Mouse (Mus musculus) liver, embryonic 16.5 days (tissue): Measurements from ENCODE around the gene Vwa2. TPM values are rescaled to one million over a fixed set of nuclear protein-coding genes. Genes with fewer than 3 reads are reported as not detected.

ENCODE experiments used
- ATAC-seq: fragments of 200-750 bp; cut with Nextera tagmentation; 2 replicates; pipeline ENCODE4 v1.8.0; 2017; ENCODE audit warnings: low read depth, mild to moderate bottlenecking, moderate number of reproducible peaks, moderate library complexity
- H3K27ac ChIP-seq: fragments of 300-500 bp; sonication (generic); 2 replicates; pipeline ENCODE4 v1.5.1; 2014; ENCODE audit warnings: mild to moderate bottlenecking, low read length
- H3K27me3 ChIP-seq: fragments of 300-500 bp; sonication (generic); 2 replicates; pipeline ENCODE4 v1.6.1; 2014; ENCODE audit warnings: low read depth, low read length, mixed read lengths; ENCODE audit not compliant: control insufficient read depth, insufficient read depth
- H3K36me3 ChIP-seq: fragments of 300-500 bp; sonication (generic); 2 replicates; pipeline ENCODE4 v1.6.1; 2014; ENCODE audit warnings: mild to moderate bottlenecking; ENCODE audit not compliant: control insufficient read depth, insufficient read depth
- H3K4me1 ChIP-seq: fragments of 300-500 bp; sonication (generic); 2 replicates; pipeline ENCODE4 v1.6.1; 2014; ENCODE audit warnings: low read depth, low read length, mixed read lengths; ENCODE audit not compliant: control insufficient read depth
- H3K4me2 ChIP-seq: fragments of 300-500 bp; sonication (generic); 2 replicates; pipeline ENCODE4 v1.6.1; 2014; ENCODE audit warnings: low read depth, low read length, mixed read lengths
- H3K4me3 ChIP-seq: fragments of 300-500 bp; sonication (generic); 2 replicates; pipeline ENCODE4 v1.5.1; 2014; ENCODE audit warnings: low read depth, mild to moderate bottlenecking, low read length
- H3K9ac ChIP-seq: fragments of 300-500 bp; sonication (generic); 2 replicates; pipeline ENCODE4 v1.6.1; 2014; ENCODE audit warnings: low read depth, low read length
- H3K9me3 ChIP-seq: fragments of 300-500 bp; sonication (generic); replicated peaks from 2 replicates; pipeline ENCODE4 v1.6.1; 2016; ENCODE audit warnings: low read length; ENCODE audit not compliant: control insufficient read depth
- WGBS: fragments of 180-500 bp; shearing (Covaris S2); extraction: QIAGEN DNeasy Blood & Tissue Kit; methylation state at CpG from one replicate; pipeline ENCODE4 v1.1.7; 2014; ENCODE audit not compliant: insufficient replicate concordance; 5-methylcytosine and 5-hydroxymethylcytosine counted together
- polyA plus RNA-seq: library from polyadenylated mRNA; unstranded; fragments of >200 nt; fragmentation: Nextera tagmentation; extraction: Ambion mirVana; gene quantifications from 2 replicates; pipeline ENCODE4 v1.2.1, GENCODE M21; 2015

Gene Vwa2
- polyA plus RNA-seq, 1 experiment from 2014 or later = 0.02 TPM

DNA sequence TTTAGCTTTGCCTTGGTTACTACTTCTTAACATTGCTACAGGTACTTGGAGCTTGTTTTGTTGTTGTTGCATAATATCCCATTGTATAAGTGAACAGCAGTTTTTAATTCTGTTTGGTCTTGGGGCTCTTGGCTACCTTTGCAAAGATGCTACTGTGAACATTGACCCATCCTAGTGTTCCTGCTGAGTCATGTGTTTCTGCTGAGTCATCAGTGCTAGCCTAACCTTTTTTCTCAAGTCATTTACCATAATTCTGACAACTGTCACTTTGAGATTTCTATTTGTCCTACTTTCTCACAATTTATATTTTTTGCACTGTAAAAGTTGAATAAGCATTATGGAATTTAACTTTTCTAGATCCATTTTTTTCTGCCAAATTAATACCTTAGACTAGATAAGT is 21.5 kb upstream of the Vwa2 start:
- Histone ChIP-seq H3K4me1 (no peaks in the 10 kb centered on the region), H3K9ac (no peak overlapping the region), H3K4me2 (no peak overlapping the region), H3K27me3 (no peaks in the 10 kb centered on the region), H3K36me3 (no peaks in the 10 kb centered on the region), H3K27ac (no peak overlapping the region), H3K4me3 (no peak overlapping the region), H3K9me3 (no peaks in the 10 kb centered on the region)
- no peak for ATAC-seq

GRCm38 (mm10) chr19:56856455-56856854 is 17.6 kb upstream of the Vwa2 start:
- H3K36me3 ChIP-seq = no peaks in the 10 kb centered on the region
- no peak overlapping the region for H3K4me2 ChIP-seq
- no peaks in the 10 kb centered on the region for H3K4me1 ChIP-seq
- WGBS = 46% methylated on average over 5 of the region's 5 CpGs
- no peak for ATAC-seq
- no peak overlapping the region for H3K27ac ChIP-seq
- H3K9me3 ChIP-seq = no peaks in the 10 kb centered on the region
- no peaks in the 10 kb centered on the region for H3K27me3 ChIP-seq
- no peak overlapping the region for H3K4me3 ChIP-seq
- H3K9ac ChIP-seq = no peak overlapping the region

DNA sequence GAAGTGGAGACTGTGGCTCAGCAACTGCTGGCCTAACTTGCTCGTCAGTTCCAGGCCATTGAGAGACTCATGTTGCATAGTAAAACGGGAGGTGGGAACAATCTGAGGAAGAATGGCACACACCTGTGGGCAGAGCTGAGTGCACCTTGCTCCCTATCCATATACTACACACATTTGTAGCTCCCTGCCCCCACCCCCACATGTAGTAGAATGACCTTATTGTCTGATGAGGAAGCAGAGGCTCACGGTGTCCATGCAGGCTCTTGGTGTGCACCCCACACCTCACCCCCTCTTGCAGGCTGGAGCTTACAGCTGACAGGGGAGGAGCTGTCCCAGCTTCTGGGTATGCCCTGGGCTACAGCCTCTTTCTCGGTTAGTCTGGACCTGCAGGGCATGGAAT is 6.3 kb upstream of the Vwa2 start:
- no peak overlapping the region for H3K4me2 ChIP-seq
- WGBS = 50% methylated on average over 4 of the region's 4 CpGs
- no peak overlapping the region for H3K4me3 ChIP-seq
- no peak for ATAC-seq
- H3K9ac ChIP-seq = no peak overlapping the region
- peaks cover 14% of the 10 kb centered on the region for H3K27me3 ChIP-seq
- H3K4me1 ChIP-seq = no peaks in the 10 kb centered on the region
- no peaks in the 10 kb centered on the region for H3K9me3 ChIP-seq
- H3K27ac ChIP-seq = no peak overlapping the region
- no peaks in the 10 kb centered on the region for H3K36me3 ChIP-seq

DNA sequence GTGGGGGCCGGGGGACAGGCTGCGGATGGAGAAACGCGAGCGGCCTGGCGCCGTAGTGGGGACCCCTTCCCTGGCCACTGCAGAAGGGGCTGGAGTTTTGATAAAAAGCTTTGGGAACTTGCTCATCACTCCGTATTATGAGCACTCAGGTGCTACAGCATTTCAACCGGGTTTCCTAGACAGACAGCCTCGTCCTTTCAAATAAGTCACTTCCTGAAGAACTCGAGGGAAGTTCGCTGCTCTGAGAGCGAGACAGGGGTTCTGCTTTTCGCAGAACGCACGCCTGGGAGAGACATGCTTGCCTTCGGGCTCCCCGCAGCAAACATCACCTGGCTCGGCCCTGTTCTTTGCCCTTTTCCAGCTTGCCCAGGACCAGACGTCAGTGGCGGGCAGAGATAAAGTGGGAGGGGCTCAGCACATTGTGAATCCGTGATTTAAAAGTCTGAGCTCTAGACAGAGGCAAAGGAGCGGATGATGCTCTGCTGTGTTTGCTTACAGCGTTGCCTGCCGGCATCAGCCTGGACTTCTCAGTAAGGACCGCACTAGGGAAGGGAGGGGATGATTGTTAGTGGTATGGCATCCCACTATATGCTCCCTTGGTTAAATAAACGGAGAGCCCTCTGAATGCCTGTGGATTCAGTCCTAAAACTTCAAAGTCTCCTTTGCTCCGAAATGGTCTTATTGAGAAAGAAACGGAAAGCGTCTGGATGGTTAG is 709 bp downstream of the Vwa2 start:
- Histone ChIP-seq H3K27me3 (peaks cover 59% of the 10 kb centered on the region), H3K36me3 (no peaks in the 10 kb centered on the region), H3K9ac (no peak overlapping the region), H3K27ac (no peak overlapping the region), H3K4me2 (peak overlapping the region; percentile 51), H3K4me3 (peak overlapping the region; percentile 25; the same call in 1 of the 2 replicates), H3K9me3 (no peaks in the 10 kb centered on the region), H3K4me1 (peaks cover 4% of the 10 kb centered on the region)
- 8% methylated on average over 30 of the region's 30 CpGs for WGBS
- no peak for ATAC-seq

DNA sequence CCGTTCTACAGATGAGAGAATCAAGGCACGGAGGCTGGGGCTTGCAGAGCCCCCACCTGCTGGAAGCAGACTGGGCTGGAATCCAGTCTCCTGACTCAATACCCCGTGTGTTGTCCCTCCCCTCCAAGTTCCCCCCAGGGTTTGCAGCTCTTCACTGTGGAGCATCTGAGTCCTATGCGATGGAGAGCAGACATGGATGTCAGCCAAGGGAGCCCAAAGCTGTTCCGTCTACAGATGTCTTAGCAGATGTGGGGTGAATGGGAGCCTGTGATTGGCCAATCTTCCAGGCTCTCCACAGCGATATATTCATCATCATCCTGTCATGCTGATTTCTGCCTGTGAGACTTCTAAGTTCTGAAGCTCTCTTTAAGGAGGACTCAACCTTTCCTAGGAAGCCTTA is 3.3 kb downstream of the Vwa2 start:
- Histone ChIP-seq H3K27ac (no peak overlapping the region), H3K36me3 (no peaks in the 10 kb centered on the region), H3K9me3 (no peaks in the 10 kb centered on the region), H3K4me2 (no peak overlapping the region), H3K27me3 (peaks cover 49% of the 10 kb centered on the region), H3K9ac (no peak overlapping the region), H3K4me1 (peaks cover 4% of the 10 kb centered on the region), H3K4me3 (no peak overlapping the region)
- ATAC-seq = no peak
- 63% methylated on average over 6 of the region's 6 CpGs for WGBS

DNA sequence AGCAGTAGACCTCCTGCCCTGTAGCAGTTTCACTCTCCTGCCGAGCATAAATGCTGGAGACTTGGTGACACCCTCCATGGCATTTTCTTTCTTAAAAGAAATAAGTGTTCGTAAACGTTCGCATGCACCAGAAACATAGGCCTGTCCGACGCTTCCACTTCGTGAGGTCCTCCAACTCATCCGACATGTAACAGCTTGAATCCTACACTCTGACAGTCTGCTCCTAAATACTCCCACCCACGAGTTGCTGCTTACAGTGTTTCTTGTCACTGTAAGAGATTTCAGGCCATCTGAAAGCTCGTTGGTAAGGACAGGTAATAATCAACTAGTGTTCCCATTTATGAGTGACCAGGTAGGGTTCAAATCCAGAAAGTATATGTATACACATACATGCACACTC is 13.8 kb downstream of the Vwa2 start:
- no peak overlapping the region for H3K4me2 ChIP-seq
- no peak for ATAC-seq
- H3K4me1 ChIP-seq = no peaks in the 10 kb centered on the region
- no peak overlapping the region for H3K9ac ChIP-seq
- no peaks in the 10 kb centered on the region for H3K9me3 ChIP-seq
- H3K27me3 ChIP-seq = no peaks in the 10 kb centered on the region
- H3K36me3 ChIP-seq = no peaks in the 10 kb centered on the region
- H3K4me3 ChIP-seq = no peak overlapping the region
- no peak overlapping the region for H3K27ac ChIP-seq
- WGBS = 70% methylated on average over 10 of the region's 10 CpGs

GRCm38 (mm10) chr19:56888654-56889053 is 14.6 kb downstream of the Vwa2 start:
- no peak overlapping the region for H3K27ac ChIP-seq
- no peak overlapping the region for H3K4me2 ChIP-seq
- H3K4me3 ChIP-seq = no peak overlapping the region
- H3K4me1 ChIP-seq = no peaks in the 10 kb centered on the region
- H3K36me3 ChIP-seq = no peaks in the 10 kb centered on the region
- H3K27me3 ChIP-seq = no peaks in the 10 kb centered on the region
- no peaks in the 10 kb centered on the region for H3K9me3 ChIP-seq
- H3K9ac ChIP-seq = no peak overlapping the region
- whole genome bisulfite sequencing = 62% methylated on average over 5 of the region's 5 CpGs
- no peak for ATAC-seq

DNA sequence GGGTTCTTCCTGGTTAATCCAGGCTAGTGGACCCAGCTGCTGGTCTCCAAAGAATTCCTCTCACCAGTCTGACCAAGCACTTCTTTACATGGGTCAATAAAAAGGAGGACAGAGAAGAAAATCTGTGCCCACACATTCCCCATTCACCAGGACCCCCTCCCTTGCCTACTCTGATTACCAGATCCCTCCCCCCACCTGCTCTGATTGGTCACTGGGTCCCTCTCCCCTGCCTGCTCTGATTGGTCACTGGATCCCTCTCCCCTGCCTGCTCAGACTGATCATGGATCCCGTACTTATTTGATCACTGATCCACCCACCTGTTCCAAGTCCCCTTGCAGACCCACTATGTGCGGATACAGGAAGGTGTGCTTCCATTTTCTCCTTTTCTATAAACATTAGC is 17.4 kb downstream of the Vwa2 start:
- H3K9me3 ChIP-seq = no peaks in the 10 kb centered on the region
- no peak overlapping the region for H3K4me3 ChIP-seq
- no peak overlapping the region for H3K27ac ChIP-seq
- no peak for ATAC-seq
- H3K27me3 ChIP-seq = no peaks in the 10 kb centered on the region
- no peaks in the 10 kb centered on the region for H3K4me1 ChIP-seq
- H3K4me2 ChIP-seq = no peak overlapping the region
- 45% methylated on average over 2 of the region's 2 CpGs for WGBS
- no peaks in the 10 kb centered on the region for H3K36me3 ChIP-seq
- no peak overlapping the region for H3K9ac ChIP-seq

DNA sequence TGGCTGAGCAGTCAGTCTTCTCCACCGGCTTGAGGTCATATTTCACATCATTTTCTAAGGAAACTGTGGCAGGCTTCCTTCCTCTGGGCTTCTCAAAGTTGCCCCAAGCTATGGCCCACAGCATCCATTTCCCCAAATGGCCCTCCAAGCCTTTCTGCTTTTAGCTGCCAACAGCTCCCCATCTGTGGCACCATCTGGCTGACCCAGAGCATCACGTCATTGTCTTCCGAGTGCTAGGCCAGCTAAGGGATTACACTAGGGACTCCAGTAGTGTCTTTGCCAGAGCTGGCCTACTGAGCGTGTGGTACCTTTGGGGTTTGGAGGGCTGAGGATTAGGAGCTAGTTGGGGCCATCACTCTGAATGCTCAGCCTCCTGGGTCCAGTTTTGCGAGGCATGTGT is 18.5 kb downstream of the Vwa2 start:
- H3K9ac ChIP-seq = no peak overlapping the region
- WGBS = 60% methylated on average over 5 of the region's 5 CpGs
- no peaks in the 10 kb centered on the region for H3K4me1 ChIP-seq
- H3K36me3 ChIP-seq = no peaks in the 10 kb centered on the region
- H3K9me3 ChIP-seq = no peaks in the 10 kb centered on the region
- ATAC-seq = no peak
- no peak overlapping the region for H3K4me3 ChIP-seq
- H3K27me3 ChIP-seq = no peaks in the 10 kb centered on the region
- no peak overlapping the region for H3K4me2 ChIP-seq
- no peak overlapping the region for H3K27ac ChIP-seq
